Mouse (Mus musculus) central nervous system, embryonic 14 days (tissue): ENCODE measurements around the gene Cmklr1. TPM values are rescaled to one million over a fixed set of nuclear protein-coding genes. Genes with fewer than 3 reads are reported as not detected.

Source experiments
- polyA plus RNA-seq: library from polyadenylated mRNA; depleted of rRNA; stranded (reverse); fragments of >200 nt; gene quantifications from 2 replicates; pipeline ENCODE4 v1.2.3, GENCODE M21; 2012; rRNA removed

Cmklr1 gene
- 2.4 and 3.8 TPM in 2 replicates for polyA plus RNA-seq

GRCm38 (mm10) chr5:113650035-113650865 is at the start of gene Cmklr1:
TSS of gene Cmklr1 (minus strand) at chr5:113650426.

Other genes starting within 250 kb of the Cmklr1 start
- gene Wscd2, start 160.1 kb downstream of the Cmklr1 start, polyA plus RNA-seq = 8.1 and 8.7 TPM in 2 replicates
- not detected in 2 replicates for gene 1700069L16Rik, start 74.3 kb upstream of the Cmklr1 start, polyA plus RNA-seq
- gene Ficd, start 85.4 kb upstream of the Cmklr1 start, polyA plus RNA-seq = 4.7 and 5.9 TPM in 2 replicates
- gene Sart3, start 122.1 kb upstream of the Cmklr1 start, polyA plus RNA-seq = 60.8 and 62.6 TPM in 2 replicates
- gene Iscu, start 122.3 kb upstream of the Cmklr1 start, polyA plus RNA-seq = 88.8 and 93.8 TPM in 2 replicates
- gene Tmem119, start 150.1 kb upstream of the Cmklr1 start, polyA plus RNA-seq = 6.7 and 14.2 TPM in 2 replicates
- 1.5 TPM in 2 replicates for gene Selplg, start 182.2 kb upstream of the Cmklr1 start, polyA plus RNA-seq